Mouse (Mus musculus) left cerebral cortex, postnatal 36 days (tissue): Measurements from ENCODE around the gene Gpr6. TPM values are rescaled to one million over a fixed set of nuclear protein-coding genes. Genes with fewer than 3 reads are reported as not detected.

Experiments used
- DNase-seq, 2 experiments: peaks; one replicate each; pipeline ENCODE4 v3.0.0; 2021 to 2022; ENCODE audit warnings: low spot score in 2 of 2, mixed read lengths in 1 of 2
- intact Hi-C: fragments of 180-260 bp; cut with DNase I; formaldehyde crosslinking; loops from one replicate; pipeline ENCODE4 v1.15.1; 2025
- total RNA-seq, 2 experiments: library from RNA; stranded (reverse); gene quantifications; 2 replicates each; pipeline ENCODE4 v1.2.3; 2021

The Gpr6 gene
- total RNA-seq = 1 to 10 TPM; 7.8 to 7.9 TPM

DNA sequence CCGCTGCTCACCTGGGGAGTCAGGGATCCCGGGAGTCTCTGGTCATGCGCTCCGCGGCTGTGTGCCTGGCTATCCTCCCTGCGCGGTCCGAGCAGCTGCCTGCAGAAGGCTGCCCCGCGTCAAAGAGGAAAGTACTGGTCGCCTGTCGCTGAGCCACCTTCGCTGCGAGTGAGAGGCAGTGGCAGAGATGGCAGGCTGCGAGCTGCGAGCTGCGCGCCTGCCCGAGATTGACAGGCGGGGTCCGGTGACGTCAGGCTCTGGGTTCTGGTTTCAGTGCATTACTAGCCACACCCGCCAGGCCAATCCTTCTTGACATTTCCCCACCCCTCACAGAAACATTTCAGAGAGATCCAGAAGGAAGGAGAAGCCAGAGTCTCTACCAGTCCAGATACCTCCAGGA, at the start of gene Gpr6:
Gene Gpr6 (minus strand): TSS at position 170 of the 400 bp plus-strand sequence.
- intact Hi-C loops = no loop called here
- peak; percentile 46 to 52 for DNase-seq

DNA sequence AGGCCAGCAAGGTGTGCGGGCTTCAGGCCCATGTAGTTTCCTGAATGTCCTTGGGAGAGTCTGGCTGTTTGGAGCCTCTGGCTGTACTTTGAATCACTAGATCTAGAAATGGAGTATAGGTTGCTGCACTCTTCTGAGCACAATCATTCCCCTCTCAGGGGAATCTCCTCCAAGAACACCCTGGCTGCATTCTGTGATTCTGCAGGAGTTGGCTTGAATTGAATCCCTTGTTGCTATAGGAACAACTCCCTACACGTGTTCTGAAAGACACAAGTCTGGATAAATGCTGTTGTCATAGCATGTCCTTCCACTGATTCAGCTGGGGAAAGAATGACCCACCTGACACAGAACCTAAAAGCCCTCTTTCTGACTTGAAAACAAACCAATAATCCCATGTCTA, 28.0 kb upstream of the Gpr6 start:
- no peak for DNase-seq
- intact Hi-C loops = no loop called here

DNA sequence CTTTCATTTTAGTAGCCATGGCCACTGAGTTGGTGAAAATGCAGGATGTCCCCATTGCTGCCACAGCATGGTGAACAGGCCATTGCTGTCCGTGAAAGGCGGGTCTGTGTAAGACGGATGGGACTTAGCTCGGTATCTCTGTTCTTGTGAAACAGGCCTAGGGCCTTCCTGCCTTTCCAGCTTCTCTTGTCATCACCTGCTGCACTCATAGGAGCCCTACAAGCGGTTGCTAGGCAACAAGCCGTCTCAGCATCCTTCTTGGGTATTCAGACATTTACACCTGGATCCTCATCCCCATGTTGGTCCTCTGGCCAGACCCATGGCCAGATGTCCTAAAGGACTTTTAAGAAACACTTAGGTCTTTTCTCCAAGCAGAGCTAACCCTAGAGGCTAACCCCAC, 26.1 kb upstream of the Gpr6 start:
- DNase-seq = no peak
- intact Hi-C loops = no loop called here

DNA sequence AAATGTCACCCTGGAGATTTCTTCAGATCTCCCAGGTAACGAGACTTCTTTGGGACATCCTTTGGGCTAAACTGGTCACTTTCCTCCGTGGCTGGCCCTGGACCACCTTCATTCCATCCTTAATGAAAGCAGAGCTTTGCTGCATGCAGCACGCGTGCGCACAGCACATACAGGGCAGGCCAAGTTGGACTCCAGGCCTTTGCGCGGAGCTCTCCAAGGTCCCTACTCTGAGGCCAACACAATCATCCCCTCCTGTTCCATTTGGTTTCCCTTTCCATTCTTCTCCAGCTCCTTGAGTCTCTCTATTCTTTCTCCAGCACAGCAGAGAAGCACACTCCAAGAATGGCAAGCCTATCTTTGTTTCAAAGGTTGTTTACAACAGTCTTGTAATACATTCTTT, 16.8 kb upstream of the Gpr6 start:
- DNase-seq = no peak
- intact Hi-C loops = no loop called here

- intact Hi-C loops = no loop called here
- no peak for DNase-seq
Observed at GRCm38 (mm10) chr10:41071696-41072095, 389 bp downstream of the Gpr6 start.

DNA sequence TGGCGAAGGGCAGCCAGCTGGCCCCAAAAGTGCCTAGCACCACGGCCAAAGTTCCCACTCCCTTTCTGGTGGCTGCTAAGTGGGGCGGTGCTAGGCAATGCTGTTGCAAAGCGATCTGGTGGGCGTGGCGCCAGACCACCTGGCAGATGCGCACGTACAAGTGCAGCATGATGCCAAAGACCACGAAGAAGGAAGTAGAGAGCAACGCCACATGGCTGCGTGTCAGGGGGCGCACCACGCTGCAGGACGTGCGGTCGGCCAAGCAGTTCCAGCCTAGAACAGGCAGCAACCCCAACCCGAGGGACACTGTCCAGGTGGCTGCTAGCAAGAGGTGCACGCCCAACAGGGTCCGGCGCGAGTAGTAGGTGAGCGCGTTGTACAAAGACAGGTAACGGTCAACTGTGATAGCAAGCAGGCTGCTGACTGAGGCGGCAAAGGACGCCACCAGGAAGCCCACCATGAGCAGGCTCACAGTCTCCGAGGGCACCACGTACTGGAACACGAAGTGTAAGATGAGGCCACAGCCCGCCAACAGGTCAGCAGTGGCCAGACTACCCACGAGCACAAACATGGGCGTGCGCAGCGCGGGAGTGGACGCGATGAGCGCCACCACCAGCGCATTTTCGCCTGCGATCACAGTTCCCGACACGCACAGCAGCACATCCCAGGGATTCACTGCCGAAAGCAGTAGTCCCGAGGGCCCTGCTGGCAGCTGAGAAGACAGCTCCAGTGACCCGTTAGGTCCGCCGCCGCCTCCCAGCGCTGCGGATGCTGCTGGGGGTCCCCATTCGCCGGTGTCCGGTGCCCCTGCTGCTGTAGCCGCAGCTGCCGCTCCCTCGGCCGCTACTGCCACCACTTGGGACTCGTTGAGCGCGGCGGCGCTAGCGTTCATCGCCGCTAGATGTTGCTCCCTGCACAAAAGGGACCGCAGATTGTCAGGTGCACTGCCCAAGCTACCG, 1.1 kb downstream of the Gpr6 start:
- intact Hi-C loops = no loop called here
- DNase-seq = peak; percentile 59 to 73

- DNase-seq = no peak
- intact Hi-C loops = no loop called here
Observed at GRCm38 (mm10) chr10:41060250-41060831, 11.7 kb downstream of the Gpr6 start.

DNA sequence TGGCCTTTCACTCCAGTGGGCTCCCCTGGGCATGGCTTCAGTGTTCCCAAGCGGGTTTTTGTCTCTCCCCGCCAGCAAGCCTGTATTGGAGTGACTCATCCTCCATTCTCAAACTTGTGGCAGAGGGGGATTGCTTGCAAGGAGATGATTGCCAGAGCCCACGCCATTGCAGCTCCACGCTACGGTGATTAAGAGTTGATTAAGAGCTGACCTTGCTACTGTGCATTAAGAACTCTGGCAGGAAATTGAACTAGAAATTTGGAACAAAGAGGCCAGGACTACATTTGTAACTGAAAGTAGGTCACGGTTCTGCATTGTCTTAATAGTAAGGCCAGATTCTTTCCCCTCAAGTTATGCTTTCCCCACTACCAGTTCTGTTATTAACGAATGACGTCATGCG, 16.5 kb downstream of the Gpr6 start:
- DNase-seq = no peak
- intact Hi-C loops = no loop called here

GRCm38 (mm10) chr10:41054005-41054404, 18.1 kb downstream of the Gpr6 start:
- intact Hi-C loops = no loop called here
- no peak for DNase-seq

DNA sequence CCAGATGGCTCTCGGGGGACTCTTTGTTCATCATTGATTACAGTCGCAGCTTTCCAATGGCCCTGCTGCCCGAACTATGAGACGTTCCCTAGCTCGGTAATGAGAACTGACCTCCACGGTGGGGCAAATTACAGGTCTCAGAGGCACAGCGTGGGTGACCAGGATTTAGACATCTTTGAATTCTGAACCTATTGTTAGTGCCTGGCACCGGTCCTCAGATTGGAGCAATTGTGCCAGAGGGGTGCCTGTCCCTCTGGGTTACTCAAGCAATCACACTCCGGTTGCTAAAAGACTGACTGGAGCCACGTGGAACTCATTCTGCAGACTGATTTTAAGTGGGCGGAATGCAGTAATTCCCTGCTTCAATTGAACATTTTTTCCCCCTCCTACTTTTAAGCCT, 29.8 kb downstream of the Gpr6 start:
- no peak for DNase-seq
- intact Hi-C loops = no loop called here

DNA sequence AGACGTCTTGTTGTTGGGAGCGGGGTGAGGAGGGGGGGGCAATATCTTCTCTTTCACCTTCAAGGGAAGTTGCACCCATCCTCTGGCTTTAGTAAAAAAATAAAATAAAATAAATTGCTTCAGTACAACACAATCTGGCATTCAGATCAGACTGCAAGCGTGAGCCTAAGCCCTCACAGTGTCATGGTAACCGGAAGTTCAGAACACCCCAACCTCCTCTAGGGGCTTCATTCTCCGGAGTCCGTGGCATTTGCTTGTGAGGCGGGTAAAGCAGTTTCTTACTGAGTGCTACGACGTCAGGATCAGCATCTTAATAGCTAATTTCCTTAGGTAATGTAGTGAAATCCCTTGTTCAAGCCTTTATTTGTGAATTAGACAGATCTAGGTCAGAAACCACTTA, 30.6 kb downstream of the Gpr6 start:
- intact Hi-C loops = no loop called here
- no peak for DNase-seq

DNA sequence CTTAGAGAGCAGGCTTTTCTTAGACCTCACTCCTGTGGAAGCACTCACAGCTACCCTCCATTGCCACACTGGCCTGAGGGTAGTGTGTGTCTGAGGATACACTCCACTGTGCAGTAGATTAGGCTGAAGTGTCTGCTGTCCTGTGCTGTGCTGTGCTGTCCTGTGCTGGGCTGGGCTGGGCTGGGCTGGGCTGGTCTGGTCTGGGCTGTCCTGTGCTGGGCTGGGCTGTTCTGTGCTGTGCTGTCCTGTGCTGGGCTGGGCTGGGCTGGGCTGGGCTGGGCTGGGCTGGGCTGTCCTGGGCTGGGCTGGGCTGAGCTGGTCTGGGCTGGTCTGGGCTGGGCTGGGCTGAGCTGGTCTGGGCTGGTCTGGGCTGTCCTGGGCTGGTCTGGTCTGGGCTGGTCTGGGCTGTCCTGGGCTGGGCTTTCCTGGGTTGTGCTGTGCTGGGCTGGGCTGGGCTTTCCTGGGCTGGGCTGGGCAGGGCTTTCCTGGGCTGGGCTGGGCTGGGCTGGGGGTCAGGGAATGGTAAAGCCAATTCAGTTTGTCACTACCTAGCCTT, 31.5 kb downstream of the Gpr6 start:
- intact Hi-C loops = no loop called here
- no peak for DNase-seq

GRCm38 (mm10) chr10:41038476-41038875, 33.6 kb downstream of the Gpr6 start:
- intact Hi-C loops = no loop called here
- DNase-seq = no peak

GRCm38 (mm10) chr10:41037722-41038121, 34.4 kb downstream of the Gpr6 start:
- intact Hi-C loops = no loop called here
- DNase-seq = peak; percentile 54

GRCm38 (mm10) chr10:41032811-41033210, 39.3 kb downstream of the Gpr6 start:
- intact Hi-C loops = no loop called here
- no peak for DNase-seq

- intact Hi-C loops = no loop called here
- DNase-seq = no peak
Observed at GRCm38 (mm10) chr10:41024860-41025259, 47.2 kb downstream of the Gpr6 start.

GRCm38 (mm10) chr10:41024406-41024805, 47.7 kb downstream of the Gpr6 start:
- no peak for DNase-seq
- intact Hi-C loops = no loop called here

GRCm38 (mm10) chr10:41022226-41022625, 49.9 kb downstream of the Gpr6 start:
- DNase-seq = no peak
- intact Hi-C loops = no loop called here
